Mouse (Mus musculus) C2C12 (cell line): ENCODE data around the gene Lima1.

Experiments used
- CTCF ChIP-seq: IDR thresholded peaks from one replicate; pipeline ENCODE4 v1.5.1; 2011; ENCODE audit not compliant: control insufficient read depth, insufficient read depth, insufficient read length
- FOSL1 ChIP-seq: IDR thresholded peaks from one replicate; pipeline ENCODE4 v1.8.0; 2011; ENCODE audit warnings: mild to moderate bottlenecking, low read length; ENCODE audit not compliant: poor library complexity, insufficient read depth, severe bottlenecking
- MAX ChIP-seq: IDR thresholded peaks from one replicate; pipeline ENCODE4 v1.6.1; 2011; ENCODE audit warnings: mild to moderate bottlenecking, control low read depth
- MYOG ChIP-seq: IDR thresholded peaks from one replicate; pipeline ENCODE4 v1.6.1; 2011; ENCODE audit not compliant: control insufficient read depth, insufficient read length; ENCODE audit errors: extremely low read depth
- USF1 ChIP-seq: IDR thresholded peaks from one replicate; pipeline ENCODE4 v1.6.1; 2011; ENCODE audit warnings: low read depth, mild to moderate bottlenecking, control low read depth, moderate library complexity

GRCm38 (mm10) chr15:99889275-99889874, 14.1 kb upstream of the Lima1 start:
- TF ChIP-seq CTCF (no peak), MAX (no peak), MYOG (no peak), FOSL1 (no peak), USF1 (no peak)
